Mouse (Mus musculus) thymus, postnatal 4 days (tissue): Measurements from ENCODE around the gene Lgmn.

Source experiments
- DNase-seq: peaks from one replicate; pipeline ENCODE4 v3.0.0; 2021

The Lgmn gene

DNA sequence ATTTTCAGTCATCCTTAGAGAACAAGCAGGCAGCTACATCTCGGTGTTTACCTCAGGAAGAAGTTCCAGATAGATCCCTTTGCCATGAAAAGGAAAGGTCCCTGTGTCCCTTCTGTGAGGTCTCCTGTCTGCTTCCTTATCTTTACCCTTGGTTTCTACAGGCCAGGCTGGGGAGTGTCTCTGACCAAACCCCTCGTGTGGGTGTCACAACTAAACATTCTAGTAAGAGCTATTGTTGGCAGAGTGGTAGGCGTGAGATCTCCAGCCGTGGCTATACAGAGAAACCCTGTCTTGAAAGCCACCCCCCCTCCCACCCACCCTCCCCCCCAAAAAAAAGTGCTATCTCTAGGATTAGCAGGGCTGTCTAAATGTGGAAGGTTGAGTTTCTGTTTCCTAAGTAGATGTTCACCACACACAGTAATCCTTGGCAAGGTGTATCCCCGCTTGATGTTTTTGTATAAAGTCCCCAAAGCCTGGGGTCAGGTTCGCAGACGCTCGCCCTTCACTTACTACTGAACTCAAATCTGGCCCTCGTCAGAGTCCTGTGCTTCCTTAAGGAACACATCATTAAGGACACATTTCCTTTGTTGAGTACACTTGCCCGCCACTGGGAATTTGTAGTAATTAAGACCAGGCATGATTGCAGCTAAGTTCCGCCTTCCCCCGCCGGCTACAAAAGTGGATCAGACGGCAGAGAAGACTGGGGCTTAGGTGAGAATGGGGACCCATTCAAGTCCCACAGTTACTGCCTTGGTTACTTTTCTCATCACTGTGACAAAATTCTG is 94.4 kb downstream of the Lgmn start:
- no peak for DNase-seq
